Mouse (Mus musculus) cerebral cortex, adult 2 months (tissue): Measurements from ENCODE around the gene Hdgfl2.

Source experiments
- WGBS: fragments of 180-500 bp; shearing (Covaris S2); methylation state at CpG from one replicate; pipeline ENCODE4 v1.1.7; 2018; 5-methylcytosine and 5-hydroxymethylcytosine counted together

Hdgfl2 gene

GRCm38 (mm10) chr17:56132661-56133060 lies 53.2 kb downstream of the Hdgfl2 start:
- 7% methylated on average over 14 of the region's 14 CpGs for WGBS

GRCm38 (mm10) chr17:56133457-56134363 lies 54.3 kb downstream of the Hdgfl2 start:
- 27% methylated on average over 21 of the region's 21 CpGs for WGBS

GRCm38 (mm10) chr17:56134463-56134971 lies 55.1 kb downstream of the Hdgfl2 start:
- WGBS, result 3% methylated on average over 27 of the region's 27 CpGs

- WGBS, result 85% methylated on average over 7 of the region's 7 CpGs
Measured at GRCm38 (mm10) chr17:56136558-56136957, 57.1 kb downstream of the Hdgfl2 start.

GRCm38 (mm10) chr17:56137839-56138613 lies 58.6 kb downstream of the Hdgfl2 start:
- 32% methylated on average over 25 of the region's 25 CpGs for WGBS

- 10% methylated on average over 19 of the region's 21 CpGs for WGBS
Measured at GRCm38 (mm10) chr17:56139355-56139754, 59.9 kb downstream of the Hdgfl2 start.

GRCm38 (mm10) chr17:56139858-56140595 lies 60.6 kb downstream of the Hdgfl2 start, which contains the start of gene Sema6b:
Gene Sema6b (minus strand): TSS chr17:56140343.
- 1% methylated on average over 77 of the region's 79 CpGs for WGBS

GRCm38 (mm10) chr17:56141702-56142605 lies 62.5 kb downstream of the Hdgfl2 start:
- WGBS, result 3% methylated on average over 42 of the region's 47 CpGs

- WGBS, result 83% methylated on average over 9 of the region's 9 CpGs
Measured at GRCm38 (mm10) chr17:56144546-56144945, 65.1 kb downstream of the Hdgfl2 start.

- WGBS, result 37% methylated on average over 9 of the region's 9 CpGs
Measured at GRCm38 (mm10) chr17:56146131-56146530, 66.7 kb downstream of the Hdgfl2 start.

GRCm38 (mm10) chr17:56147420-56147819 lies 68.0 kb downstream of the Hdgfl2 start:
- 87% methylated on average over 12 of the region's 12 CpGs for WGBS

GRCm38 (mm10) chr17:56148280-56148679 lies 68.8 kb downstream of the Hdgfl2 start:
- 32% methylated on average over 9 of the region's 9 CpGs for WGBS

GRCm38 (mm10) chr17:56148790-56149618 lies 69.6 kb downstream of the Hdgfl2 start:
- 5% methylated on average over 30 of the region's 30 CpGs for WGBS

GRCm38 (mm10) chr17:56149897-56150296 lies 70.5 kb downstream of the Hdgfl2 start:
- 79% methylated on average over 2 of the region's 2 CpGs for WGBS
